Mouse (Mus musculus) midbrain, embryonic 13.5 days (tissue): ENCODE data around the gene Diaph3. TPM values are rescaled to one million over a fixed set of nuclear protein-coding genes. Genes with fewer than 3 reads are reported as not detected.

Source experiments
- microRNA-seq: library from miRNA; unstranded; fragments of <30 nt; microRNA quantifications from one replicate; pipeline ENCODE4, GENCODE M21; 2016
- polyA plus RNA-seq: library from polyadenylated mRNA; unstranded; fragments of >200 nt; fragmentation: Nextera tagmentation; extraction: Ambion mirVana; gene quantifications from 2 replicates; pipeline ENCODE4 v1.2.1, GENCODE M21; 2015

Gene Diaph3
- polyA plus RNA-seq, 1 experiment from 2014 or later: 3.9 TPM

Small RNAs within 50 kb of the gene (microRNA-seq; reads per million reads assigned to microRNA genes)
- not detected for gene Gm23438
